Mouse (Mus musculus): ENCODE data around the gene B9d1. TPM values are rescaled to one million over a fixed set of nuclear protein-coding genes. Genes with fewer than 3 reads are reported as not detected.

Gene B9d1
- 25.2 and 29.8 TPM in 2 replicates for polyA plus RNA-seq (2012; rRNA removed)

DNA sequence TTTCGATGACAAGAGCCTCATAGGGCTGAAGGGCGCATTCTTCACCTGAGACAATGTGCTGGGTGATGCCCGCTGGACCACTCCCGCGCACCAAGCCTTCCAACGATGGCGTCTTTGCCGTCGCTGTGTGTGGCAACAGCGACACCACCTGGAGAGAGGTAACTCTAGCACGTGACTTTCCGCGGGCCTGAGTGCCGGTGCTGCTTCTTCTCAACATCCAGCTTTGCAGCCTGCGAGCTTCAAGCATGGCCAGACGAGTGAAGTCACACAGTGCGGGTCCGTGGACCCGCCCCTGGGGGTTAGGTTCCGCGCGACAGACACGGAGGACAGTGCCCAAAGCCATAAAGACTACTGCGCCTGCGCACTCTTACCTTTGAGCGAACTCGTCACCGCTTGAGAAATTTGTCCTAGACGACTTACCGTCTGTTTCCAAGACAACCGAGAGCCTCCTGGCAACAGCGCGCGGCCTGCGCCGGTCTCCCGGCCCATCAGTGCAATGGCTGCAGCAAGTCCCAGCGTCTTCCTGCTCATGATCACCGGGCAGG, at the start of gene B9d1:
Gene B9d1, plus strand, starts transcription at position 432 of the 545 bp plus-strand sequence.
- DNase-seq (ENCODE audit: low spot score), result peak; percentile 92

DNA sequence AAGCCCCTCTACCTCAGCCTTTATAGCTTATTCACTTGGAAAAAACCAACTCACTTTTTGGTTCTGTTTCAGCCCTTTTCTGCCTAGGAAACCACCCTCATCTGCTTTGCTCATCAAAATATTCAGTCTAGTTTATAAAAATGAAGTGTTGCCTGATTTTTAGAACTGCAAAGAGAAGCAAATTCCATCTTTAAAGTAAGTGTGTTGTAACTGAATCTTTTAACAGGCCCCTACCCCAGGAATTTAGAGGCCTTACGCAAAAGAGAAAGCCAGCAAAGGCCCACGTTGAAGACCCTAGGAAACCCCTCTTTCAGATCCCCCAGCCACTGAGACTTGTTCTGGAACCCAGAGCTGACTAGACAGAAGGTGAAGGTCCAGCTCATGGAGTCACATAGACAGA, 40.9 kb upstream of the B9d1 start:
- DNase-seq (ENCODE audit: low spot score), result no peak

DNA sequence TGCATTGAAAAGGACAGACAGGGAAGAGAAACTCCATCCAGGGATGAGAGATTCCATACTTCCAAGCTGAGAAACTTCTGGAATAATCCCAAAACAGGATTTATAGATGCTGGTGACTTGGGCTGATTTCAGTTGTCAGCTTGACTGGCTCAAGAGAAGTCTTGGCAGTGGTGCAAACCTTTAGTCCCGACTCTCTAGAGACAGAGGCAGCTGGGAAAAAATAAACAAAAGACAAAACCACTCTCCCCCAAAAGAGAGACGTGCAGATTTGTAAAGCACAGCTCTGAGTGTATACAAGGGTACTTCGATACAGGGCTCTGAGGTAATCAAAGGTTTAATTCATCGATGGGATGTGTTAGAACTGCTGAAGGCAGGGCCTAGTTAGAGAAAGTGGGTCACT, 39.5 kb upstream of the B9d1 start:
- DNase-seq (ENCODE audit: low spot score), result no peak

DNA sequence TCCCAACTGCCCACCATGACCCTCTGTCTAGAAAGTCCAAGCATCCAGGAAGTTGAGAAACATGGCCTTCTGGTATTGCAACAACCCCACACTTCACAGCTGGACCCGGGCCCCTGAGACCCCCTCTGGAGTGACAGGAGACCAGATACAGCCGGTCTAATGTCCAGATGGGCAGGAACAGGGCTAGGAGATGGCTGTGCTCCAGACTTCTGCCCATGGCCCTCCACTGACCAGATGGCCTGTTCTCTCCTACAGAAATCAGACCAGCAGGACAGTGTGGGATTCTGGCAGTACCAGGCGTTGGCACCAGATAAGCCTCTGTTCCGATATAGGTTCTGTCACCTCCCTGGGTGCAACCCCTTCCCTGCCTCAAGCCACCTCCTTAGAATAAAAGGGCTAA, 36.4 kb upstream of the B9d1 start:
- no peak for DNase-seq (ENCODE audit: low spot score)

DNA sequence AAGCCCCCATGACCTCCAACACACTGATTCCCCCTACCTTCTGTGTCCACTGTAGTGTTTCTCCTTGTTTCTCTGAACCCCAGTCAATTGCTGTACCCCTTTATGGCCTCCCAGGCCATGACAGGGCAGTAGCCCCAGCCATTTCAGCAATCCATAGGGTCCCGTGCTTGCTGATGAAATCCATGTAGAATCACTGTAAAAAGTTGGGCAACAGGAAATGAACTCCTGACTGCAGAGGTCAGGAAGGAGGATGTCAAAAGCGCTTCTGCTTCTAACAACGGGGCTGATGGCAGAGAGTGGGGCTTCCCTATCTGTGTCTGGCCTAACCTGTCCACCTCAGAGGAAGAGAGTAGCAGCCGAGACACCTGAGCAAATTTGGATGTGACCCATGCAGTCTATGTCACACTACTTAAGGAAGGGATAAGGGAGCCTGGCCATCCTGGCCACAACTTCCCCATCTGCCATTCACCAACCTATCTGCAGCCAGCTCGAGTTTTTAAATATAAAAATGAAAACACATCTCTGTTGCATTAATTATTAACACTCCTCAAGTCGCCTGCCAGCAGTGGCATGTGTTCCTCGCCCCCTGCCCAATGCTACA, 35.5 kb upstream of the B9d1 start:
- DNase-seq (ENCODE audit: low spot score), result no peak

DNA sequence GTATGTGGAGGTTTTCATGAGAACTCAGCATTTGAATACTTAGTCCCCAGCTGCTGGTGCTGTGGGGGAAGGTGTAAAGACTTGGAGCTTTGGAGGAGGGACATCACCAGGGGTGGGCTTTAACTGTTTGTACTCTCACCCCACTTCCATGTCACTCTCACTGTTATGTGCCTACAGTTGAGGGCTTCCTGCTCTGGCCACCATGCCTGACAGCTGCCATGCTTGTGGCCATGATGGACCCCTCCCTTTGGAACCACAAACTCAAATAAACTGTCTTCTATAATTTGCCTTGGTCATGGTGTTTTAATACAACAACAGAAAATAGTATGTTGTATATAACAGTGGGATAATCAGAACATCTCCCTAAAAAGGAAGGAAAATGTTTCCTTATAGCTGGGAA, 34.1 kb upstream of the B9d1 start:
- DNase-seq (ENCODE audit: low spot score), result no peak

DNA sequence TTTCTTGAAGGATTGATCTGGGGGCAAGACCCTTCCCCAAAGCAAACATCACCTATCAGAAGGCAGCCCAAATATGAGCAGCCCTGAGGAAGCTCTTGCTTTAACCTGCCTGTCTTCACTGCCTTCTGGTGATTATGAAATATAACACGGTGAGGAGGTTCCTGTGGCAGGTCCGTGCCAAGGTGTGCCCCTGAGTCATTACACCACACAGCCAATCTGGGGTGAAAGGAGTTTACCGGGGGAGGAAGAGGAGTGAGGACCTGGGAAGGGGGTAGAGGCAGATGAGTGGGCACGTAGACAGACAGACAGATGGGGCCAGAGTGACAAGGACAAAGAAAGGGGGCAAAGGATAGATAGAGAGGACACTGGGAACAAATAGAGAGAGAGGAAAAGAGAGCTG, 31.3 kb upstream of the B9d1 start:
- DNase-seq (ENCODE audit: low spot score), result no peak

DNA sequence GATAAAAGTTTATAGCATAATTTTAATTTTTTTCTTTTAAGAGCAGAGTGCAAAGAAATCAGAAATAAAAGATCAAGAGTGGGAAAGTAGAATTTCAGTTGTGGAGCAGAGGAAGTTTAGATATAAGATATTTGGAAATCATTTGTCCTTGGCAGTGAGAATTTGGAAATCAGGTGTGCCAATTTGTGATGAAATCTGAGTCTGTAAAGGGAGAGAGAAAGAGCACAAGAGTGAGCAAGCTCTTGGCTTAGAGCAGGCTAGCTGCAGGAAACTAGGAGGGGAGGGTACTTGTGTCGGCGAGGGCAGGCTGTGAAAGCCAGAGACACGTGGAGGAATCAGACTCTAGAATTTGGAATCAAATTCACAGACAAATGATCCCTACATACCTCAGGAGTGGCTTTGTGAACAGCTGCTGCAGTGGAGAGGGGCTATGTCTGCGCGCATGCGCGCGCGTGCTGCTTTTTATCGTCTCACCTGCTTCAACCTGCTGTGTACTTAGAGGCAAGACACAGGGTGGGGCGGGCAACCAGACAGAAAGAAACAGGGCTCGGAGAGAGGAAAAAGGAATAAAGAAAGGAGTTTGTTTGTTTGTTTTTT, 28.1 kb upstream of the B9d1 start:
- DNase-seq (ENCODE audit: low spot score), result no peak

DNA sequence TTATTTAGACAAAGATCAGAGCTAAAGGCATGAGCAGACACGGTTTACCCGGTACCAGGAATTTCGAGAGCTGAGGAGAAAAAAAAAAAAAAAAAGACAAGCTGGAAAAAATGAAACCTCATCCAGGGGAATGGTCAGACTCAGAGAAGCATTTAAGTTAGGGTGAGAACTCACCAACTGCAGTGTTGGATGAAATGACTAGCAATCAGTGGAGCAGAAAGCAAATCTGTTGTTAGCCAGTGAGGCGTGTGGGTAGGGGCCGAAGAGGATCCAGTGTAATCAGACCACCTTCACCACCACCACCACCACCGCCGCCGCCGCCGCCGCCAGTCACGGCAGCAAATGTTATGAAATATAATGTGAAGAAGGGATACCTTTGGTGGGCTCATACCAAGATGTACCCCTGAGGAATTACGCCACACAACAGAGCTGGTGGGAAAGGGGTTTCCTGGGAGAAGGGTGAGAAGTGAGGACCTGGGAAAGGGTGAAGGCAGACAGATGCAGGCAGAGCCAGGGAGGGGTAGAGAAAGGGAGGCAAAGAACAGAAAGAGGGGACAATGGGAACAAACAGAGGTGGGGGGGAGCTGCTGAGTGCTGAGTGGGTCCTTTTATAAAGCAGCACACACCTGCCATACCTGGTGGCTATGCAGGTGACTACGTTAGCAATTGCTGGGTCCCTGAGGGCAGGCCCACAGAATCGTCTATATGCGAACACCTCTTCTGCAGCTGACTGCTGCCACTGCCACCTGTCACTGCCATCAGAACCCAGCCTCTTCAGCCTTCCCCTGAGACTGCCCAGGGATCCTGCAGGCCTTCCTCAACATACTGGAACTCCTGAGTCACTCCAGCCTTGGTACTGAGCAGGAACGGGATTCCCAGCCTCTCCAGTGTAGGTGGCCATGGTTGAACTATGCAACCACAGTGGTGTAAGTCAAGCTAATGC, 27.1 kb upstream of the B9d1 start:
- no peak for DNase-seq (ENCODE audit: low spot score)

DNA sequence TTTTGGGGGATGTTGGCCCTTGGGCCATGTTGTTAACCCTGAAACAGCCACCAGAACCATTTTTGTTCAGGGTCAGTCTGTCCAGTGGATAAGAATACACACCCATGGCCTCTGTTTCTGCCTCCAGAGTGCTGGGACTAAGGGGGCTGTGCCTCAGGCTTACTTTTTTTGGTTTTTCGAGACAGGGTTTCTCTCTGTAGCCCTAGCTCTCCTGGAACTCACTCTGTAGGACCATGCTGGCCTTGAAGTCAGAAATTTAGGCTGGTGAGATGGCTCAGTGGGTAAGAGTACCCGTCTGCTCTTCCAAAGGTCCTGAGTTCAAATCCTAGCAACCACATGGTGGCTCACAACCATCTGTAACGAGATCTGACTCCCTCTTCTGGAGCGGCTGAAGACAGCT, 26.2 kb upstream of the B9d1 start:
- no peak for DNase-seq (ENCODE audit: low spot score)

DNA sequence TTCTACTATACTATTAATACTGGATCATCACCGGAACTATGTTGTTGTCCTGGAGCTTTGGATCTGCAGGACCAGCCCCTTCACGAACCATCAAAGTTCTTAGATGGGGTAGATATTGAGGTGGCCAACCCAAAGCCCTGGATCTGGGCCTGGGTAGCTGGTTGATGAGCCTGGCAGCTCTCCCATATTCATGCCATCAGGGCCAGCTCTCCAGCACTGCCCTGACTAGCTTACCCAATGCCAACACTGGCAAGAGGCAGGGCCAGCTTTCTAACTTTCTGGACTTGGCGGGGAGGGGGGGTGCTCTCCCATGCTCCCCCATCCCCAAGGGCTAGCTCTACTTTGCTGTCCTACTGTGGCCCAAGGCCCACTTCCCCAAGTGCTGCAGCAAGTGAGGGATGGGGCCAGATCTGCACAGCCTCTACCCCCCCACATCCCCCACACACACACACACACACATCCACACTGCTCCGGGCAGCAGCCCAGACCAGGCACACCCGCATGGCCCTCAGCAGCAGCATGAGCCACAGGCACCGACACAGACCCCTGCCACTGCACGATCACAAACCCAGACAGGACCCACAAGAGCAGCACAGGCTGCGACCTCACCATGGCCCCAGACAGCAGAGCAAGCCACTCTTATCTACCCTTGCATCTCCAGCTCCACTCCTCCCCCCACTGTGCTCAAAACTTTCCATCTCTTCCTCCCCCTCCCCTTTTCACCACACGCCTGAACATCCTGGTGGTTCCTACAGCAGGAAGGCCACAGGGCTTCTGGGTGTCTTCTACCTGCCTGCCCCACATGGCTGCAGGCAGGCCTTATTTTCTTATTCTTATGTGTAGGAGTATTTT, 23.5 kb upstream of the B9d1 start:
- DNase-seq (ENCODE audit: low spot score), result no peak

DNA sequence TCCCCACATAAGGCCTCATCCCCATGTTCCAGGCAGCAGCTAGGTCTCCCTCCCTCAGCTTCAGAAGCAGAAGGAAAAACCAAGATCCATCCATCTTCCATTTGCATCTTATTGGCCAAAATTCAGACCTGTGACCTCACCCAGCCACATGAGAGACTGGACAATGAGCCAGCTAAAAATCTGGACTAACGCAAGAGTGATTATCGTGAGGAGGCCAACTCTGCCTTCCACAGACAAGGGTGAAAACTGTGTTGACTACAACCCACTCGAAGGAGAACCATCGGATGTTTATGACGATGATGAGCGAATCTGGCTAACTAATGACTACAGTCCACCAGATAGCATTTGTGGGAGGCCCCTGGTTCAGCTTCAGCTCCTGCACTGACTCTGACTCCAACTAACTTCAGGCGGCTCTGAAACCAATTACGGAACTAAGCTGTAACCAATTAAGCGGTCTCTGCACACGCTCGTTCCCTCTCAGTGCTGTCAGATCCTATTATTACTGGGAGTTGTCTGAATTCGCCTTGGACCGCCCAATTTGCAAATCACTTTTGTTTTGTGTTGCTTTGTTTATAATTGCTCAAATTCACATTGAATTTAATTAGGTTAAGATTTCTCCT, 21.6 kb upstream of the B9d1 start:
- DNase-seq (ENCODE audit: low spot score), result no peak

DNA sequence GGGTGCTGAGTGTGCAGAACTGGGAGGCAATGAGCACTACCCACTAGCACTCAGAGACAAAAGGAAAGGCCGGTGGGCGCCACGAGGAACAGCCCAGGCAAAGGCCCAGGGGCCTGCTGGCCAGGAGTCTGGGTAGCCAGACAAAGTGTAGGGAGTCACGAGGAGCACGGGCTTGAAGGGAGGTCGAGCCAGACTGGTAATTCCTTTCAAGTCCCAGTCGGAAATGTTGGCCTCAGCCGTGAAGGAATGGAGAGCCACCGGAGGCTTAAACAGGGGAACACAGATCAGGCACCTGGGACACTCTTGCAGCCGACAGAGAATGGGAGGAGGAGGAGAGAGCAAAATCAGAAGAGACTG, 20.7 kb upstream of the B9d1 start:
- DNase-seq (ENCODE audit: low spot score), result no peak

DNA sequence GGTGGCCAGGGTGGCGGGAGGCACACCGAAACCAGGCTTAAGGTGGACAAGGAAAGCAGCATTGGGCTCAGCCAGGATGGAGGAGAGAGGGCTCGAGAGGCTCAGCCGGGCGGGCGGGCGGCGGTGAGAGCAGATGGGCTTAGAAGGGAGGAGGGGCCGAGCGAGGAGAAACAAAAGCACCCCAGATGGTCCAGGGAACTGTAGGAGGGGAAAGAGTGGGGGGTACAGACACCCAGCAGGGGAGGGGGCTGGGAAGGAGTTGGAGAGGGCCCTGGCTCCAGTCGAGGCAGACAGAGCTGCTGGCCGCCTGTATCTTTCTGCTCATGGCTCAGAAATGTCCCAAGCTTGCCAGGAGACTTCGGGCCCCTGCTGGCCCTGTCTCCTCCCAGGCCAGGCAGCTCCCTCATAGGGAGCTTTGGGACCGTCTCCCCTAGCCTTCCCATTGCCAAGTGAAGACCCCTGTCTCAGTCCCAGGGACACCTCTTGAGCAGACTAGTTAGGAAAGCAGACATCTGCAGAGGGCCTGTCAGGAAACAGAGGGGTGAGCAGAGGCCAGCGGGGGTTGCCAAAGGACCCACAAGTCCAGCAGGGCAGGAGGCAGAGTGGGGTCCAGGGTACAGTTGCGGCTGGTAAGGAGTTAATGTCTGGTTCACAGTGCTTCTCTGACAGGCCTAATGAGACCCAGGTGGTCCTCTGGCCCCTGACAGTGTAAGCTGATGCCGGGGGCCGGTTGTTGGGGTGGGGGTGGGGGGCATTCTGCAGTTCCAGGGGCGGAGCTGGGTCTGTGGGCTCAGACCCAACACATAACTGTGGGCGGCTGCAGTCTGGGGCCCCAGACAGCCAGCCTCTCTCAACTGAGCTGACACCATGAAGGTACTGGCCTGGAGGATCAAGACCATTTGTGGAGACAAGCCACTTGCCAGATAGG, 20.1 kb upstream of the B9d1 start, which contains the start of gene Mfap4:
Gene Mfap4, plus strand, starts transcription at position 819 of the 928 bp plus-strand sequence.
- no peak for DNase-seq (ENCODE audit: low spot score)

DNA sequence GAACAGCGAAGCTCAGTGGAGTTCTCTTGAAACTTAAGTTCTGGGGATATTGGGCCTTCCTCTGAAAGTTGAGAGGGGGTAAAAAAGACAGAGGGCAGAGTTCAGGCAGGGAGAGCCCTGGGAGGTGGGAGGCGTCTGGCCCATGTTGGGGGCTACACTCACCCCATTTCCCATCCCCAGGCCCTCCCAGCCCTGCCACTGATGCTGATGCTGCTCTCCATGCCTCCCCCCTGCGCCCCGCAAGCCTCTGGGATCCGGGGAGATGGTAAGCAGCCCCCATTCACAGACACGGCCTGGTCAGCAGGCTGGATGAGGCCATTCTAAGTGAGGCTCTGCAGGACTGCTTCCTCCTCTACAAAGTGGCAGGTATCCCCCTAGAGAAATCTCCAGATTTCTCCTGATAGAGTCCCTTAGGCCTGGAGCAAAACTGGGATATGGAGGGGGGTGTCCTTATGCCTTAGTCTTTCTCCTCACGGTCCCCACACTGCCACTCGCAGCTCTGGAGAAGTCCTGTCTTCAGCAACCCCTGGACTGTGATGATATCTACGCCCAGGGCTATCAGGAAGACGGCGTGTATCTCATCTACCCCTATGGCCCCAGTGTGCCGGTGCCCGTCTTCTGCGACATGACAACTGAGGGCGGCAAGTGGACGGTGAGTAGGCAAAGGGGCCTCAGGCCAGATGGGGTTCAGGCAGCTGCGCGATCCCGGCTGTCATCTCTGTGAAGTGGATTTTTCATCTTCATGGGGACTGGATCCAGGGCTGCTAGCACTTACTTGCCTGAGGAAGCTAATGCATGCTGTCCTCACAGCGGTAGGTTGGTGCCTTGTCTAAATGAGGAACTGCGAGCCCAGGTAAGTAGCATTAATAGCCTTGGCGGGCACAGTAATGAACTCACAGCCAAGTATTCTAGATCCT, 19.1 kb upstream of the B9d1 start:
- no peak for DNase-seq (ENCODE audit: low spot score)

DNA sequence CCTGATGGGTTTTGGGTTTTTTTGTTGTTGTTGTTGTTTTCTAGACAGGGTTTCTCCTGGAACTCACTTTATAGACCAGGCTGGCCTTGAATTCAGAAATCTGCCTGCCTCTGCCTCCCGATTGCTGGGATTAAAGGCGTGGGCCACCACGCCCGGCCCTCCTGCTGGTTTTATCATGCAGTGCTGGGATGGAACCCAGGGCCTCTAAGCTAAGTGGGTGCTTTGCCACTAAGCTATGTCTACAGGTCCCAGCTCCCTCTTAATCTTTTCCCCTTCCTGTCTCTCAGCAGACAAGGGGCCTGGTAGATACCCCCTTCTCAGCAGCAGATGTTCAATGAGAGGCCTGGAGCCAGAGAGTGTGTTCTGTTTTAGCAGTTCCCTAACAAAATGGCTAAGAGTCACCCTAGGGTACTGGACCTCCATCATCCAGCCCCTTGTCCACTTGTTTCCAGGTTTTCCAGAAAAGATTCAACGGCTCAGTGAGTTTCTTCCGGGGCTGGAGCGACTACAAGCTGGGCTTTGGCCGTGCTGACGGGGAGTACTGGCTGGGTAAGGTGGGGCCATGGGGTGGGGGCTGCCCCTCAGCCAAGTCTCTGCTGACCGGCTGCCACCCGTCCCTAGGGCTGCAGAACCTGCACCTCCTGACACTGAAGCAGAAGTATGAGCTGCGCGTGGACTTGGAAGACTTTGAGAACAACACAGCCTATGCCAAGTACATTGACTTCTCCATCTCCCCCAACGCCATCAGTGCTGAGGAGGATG, 18.3 kb upstream of the B9d1 start:
- DNase-seq (ENCODE audit: low spot score), result no peak

DNA sequence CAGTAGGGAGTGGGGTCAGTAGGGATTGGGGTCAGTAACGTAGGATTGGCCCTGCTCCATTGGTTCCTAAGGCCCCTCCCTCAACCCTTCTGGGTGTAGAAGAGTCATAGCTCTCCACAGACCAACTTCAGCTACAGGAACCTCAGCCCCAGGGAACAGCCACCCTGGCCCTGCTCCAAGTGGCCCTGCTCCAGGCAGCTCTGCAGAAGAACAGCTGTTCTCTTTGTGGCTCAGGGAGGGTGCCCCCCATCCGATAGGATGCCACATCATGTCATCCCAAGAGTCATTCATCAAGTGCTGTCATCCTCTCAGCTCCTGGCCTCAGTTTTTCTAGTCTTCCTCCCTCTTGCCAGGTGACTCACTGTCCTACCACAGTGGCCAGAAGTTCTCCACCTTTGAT, 17.5 kb upstream of the B9d1 start:
- DNase-seq (ENCODE audit: low spot score), result no peak

DNA sequence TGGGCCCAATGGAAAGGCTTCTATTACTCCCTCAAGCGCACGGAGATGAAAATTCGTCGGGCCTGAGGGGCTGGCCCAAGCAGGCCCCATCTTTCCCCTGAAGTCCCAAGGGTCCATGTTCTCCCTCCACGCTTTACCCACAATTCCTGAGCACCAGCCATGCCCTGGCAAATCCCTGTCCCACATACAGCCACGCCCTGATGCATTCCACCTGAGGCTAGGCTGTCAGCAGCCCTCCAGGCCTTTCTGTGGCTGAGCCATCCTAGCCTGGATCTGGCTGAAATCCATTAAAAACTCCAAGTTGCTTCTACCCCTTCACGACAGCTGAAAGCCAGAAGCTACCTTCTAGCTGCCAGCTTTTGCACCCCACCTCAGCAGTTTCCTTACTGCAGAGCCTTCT, 17.0 kb upstream of the B9d1 start:
- DNase-seq (ENCODE audit: low spot score), result no peak

Measured in urinary bladder, adult 2 months (tissue).